Mouse (Mus musculus) erythroid progenitor cell, adult 5-6 weeks (primary cell): Measurements from ENCODE around the gene Igsf23. TPM values are rescaled to one million over a fixed set of nuclear protein-coding genes. Genes with fewer than 3 reads are reported as not detected.
"Not testable (repeated sequence)": the region's sequence is repeated elsewhere in the genome, so short reads cannot be mapped to it uniquely, and the experiment has no call there.

Experiments used
- ATAC-seq: replicated peaks from 2 replicates; pipeline ENCODE4 v1.8.0; 2016; ENCODE audit warnings: moderate number of reproducible peaks, mild to moderate bottlenecking, moderate TSS enrichment, inconsistent platforms; ENCODE audit not compliant: poor library complexity, low FRiP score, severe bottlenecking
- total RNA-seq, 2 experiments: library from RNA; stranded (forward) in 1 of 2; stranded (reverse) in 1 of 2; fragments of 150-400 nt in 1 of 2; fragments of 186-747, 209-891 nt in 1 of 2; gene quantifications; 2 replicates each; pipeline versions ENCODE4 v1.2.3 to v1.2.4; 2015 to 2017; ENCODE audit warnings: low replicate concordance in 2 of 2

Igsf23 gene
- not detected in 2 replicates for total RNA-seq (2015; ENCODE audit: low replicate concordance)
- 2.4 TPM in 1 of 2 replicates, not detected in the other for total RNA-seq (2017; ENCODE audit: low replicate concordance)

DNA sequence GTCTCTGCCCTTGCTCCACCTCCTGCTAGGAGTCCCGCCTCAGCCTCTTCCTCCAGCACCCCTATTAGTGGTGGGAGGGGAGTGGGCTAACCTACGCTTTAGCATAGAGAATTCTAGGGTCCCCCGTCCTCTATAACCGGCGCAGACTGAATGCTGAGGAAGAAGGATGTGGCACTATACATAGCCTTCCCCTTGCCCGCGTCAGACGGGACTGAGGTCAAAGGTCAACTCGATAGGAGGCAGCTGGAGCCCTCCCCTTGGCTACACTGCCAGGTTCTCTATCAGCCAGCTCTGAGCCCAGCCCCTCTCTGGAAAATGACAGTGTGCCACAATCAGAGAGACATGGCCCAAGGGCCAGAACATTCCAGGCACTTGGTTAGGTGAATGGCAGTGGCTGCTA is at the start of gene Igsf23:
TSS of gene Igsf23 (minus strand) at position 168 of the 400 bp plus-strand sequence.
- ATAC-seq, result no peak

DNA sequence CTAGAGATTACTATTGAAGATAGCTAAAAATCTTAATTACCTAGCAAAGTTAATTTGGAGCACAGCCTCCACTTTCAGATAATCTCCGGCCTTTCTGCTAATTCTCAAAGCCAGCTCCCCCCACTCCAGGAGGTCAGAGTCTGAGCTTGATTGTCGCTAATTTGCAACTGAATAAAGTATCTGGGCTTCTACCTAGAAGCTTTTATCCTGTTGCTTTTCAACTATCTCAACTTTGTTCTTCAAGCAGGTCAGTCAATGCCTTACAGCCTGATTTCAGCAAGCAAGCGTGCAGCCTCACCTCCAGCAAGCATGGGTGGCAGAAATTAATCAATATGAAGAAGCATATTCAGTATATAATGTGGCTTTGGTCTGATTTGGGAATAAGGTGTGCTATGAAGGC is 46.2 kb upstream of the Igsf23 start:
- not testable (repeated sequence) for ATAC-seq

DNA sequence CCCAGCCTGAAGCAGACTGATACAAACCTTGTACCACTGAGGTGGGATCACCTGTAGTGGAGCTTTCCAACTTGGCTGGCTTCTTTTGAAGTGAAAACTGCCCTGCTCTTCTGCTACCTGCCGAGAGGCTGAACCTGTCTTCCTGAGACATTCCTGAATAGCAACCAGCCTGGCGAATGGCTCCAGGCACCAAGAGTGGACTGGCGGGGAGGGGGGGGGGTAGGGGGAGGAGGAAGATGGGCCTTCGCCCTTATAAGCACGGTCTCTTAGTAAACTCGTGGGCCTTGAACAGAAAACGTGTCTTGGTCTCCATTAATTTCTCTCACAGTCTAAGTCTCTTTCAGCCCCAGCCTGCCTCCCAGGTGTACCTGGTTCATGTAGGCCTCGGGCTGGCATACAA is 40.6 kb upstream of the Igsf23 start, which contains the start of gene Nlrp9b:
TSS of gene Nlrp9b (plus strand) at position 301 of the 400 bp plus-strand sequence.
- ATAC-seq, result not testable (repeated sequence)

DNA sequence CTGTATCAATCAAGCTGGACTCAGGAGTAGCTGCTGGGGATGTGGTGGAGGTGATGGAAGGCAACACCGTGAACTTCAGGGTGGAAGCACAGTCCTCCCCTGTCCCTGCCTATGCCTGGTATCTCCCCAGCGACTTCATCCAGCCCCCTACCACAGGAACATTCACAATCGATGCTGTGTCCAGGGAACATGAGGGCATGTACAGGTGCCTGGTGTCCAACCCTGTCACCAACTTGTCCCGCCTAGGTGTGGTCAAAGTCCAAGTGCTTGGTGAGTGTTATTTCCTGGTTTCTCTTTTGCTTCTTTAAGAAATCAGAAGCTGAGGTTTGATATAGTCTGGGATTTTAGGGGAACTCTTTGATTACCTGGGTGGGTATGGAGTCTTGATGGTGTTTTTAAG is 21.0 kb upstream of the Igsf23 start:
- no peak for ATAC-seq

- no peak for ATAC-seq
Measured at GRCm38 (mm10) chr7:19970196-19970595, 19.6 kb upstream of the Igsf23 start.

- ATAC-seq, result no peak
Measured at GRCm38 (mm10) chr7:19969541-19970090, 19.1 kb upstream of the Igsf23 start.

DNA sequence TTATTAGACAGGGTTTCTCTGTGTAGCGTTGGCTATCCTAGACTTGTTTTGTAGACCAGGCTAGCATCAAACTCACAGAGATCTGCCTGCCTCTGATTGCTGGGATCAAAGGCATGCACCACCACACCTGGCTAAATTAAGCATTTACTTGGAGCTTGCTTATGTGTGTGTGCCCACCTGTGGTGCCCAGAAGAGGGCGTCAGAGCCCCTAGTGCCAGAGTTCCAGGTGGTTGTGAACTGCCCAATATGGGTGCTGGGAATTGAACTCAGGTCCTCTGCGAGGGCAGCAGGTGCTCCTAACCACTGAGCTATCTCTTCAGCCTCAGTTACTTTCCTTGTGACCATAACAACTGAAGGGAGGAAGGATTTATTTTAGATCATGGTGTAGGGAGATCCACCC is 18.6 kb upstream of the Igsf23 start:
- no peak for ATAC-seq

- no peak for ATAC-seq
Measured at GRCm38 (mm10) chr7:19964985-19965579, 14.5 kb upstream of the Igsf23 start, which contains the start of gene Ceacam20. Gene Ceacam20, plus strand, starts transcription at chr7:19965412.

GRCm38 (mm10) chr7:19962423-19962822 is 11.9 kb upstream of the Igsf23 start:
- ATAC-seq, result no peak

GRCm38 (mm10) chr7:19956341-19956781 is 5.8 kb upstream of the Igsf23 start:
- no peak for ATAC-seq

DNA sequence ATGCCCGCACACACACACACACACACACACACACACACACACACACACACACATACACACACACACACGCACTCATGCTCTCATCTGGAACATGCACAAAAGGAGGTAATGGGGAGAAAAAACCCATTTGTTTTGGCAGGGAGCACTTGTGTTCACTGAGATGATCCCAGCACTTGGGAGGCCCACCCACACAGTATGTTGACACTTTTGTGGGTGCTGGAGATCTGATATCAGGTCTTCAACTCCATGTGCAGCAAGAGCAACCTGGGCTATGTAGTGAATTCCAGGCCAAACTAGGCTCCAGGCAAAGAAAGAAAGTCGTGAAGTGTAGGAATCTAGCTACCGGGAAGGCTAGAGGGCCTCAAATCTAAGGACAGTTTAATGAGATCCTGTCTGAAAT is 5.3 kb upstream of the Igsf23 start:
- ATAC-seq, result no peak

DNA sequence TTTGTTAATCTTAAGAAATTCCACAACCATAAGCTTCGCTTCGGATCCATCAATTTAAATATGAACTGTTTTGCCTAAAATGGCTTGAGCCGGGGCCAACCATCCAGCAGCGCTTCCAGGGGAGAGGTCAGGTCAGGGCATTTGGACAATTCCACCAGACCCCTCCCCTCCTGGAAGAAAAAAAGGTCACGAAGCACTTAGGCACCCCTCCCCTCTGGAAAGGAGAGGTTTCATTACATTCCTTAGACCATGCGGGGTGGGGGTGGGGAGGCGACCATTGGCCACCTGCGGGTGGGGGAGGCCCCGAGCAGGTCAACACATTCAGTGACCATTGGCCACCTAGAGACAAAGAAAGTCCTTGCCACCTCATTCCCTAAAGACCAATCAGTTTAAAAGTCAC is 2.5 kb upstream of the Igsf23 start:
- ATAC-seq, result no peak

DNA sequence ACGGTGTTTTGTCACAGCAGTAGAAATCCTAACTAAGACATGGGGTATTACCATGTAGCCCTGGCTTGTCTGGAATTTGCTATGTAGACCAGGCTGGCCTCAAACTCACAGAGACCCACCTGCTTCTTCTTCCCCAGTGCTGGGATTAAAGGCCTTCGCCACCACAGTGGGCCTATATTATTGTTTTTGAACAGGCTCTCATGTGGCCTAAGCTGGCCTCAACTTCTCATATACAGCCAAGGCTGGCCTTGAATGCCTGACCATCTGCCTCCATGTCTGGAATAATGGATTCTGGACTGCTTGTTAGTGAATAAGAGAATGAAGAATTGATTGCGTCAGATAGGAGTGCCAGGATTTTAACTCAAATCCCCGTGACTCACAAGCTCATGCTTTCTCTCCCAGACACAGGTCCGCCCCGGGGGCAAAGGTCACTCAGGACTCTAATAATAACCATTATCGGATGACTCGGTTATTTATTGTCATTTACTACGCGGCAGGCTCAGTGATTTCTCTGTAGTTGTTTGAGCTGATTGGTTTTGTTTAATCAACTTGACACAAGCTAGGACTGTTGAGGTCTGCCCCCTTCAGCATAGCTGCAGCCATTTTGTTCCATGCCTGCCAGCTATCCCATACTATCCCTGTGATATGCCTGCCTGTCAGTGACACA is 1.9 kb upstream of the Igsf23 start:
- ATAC-seq, result no peak

GRCm38 (mm10) chr7:19949996-19950395 is 560 bp downstream of the Igsf23 start:
- ATAC-seq, result no peak

DNA sequence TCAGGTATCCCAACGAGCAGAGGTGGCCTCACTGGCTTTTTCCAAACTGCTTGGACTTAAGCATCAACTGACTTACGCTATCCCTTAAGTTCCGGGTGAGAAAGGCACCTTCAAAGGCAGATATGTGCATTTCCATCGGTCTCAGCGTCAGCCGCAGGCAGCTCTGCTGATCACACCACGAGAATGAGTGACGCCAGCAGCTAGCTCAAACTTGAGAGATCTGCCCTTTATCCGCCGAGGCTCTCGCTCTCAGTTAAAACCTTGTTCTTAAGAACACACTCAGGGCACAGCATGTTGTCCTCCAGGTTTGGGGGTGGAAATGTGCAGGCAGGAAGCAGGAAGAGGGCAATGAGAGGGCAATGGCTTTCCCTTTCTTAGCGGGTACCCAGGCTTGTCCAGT is 1.6 kb downstream of the Igsf23 start:
- no peak for ATAC-seq

- ATAC-seq, result no peak
Measured at GRCm38 (mm10) chr7:19945821-19946515, 4.6 kb downstream of the Igsf23 start.

DNA sequence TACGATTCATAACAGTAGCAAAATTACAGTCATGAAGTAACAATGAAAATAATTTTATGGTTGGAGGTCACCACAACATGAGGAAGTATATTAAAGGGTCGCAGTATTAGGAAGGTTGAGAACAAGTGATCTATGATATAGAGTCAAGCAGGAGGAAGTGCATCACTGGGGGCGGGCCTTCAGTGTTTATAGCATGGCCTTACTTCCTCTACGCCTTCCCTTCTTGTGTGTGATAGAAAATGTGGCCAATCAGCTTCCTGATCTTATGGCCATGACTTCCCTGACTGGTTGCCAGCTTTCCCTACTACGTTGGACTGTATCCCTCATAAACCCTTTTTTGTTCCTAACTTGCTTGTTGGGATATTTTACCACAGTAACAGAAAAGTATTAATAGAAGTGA is 5.4 kb downstream of the Igsf23 start:
- no peak for ATAC-seq

GRCm38 (mm10) chr7:19944709-19945108 is 5.8 kb downstream of the Igsf23 start:
- no peak for ATAC-seq

- ATAC-seq, result no peak
Measured at GRCm38 (mm10) chr7:19940256-19940655, 10.3 kb downstream of the Igsf23 start.

- ATAC-seq, result no peak
Measured at GRCm38 (mm10) chr7:19939555-19940235, 10.9 kb downstream of the Igsf23 start.
